Mouse (Mus musculus): ENCODE measurements around the gene Gm5741.
"Not testable (repeated sequence)": the region's sequence is repeated elsewhere in the genome, so short reads cannot be mapped to it uniquely, and the experiment has no call there.

Gm5741 gene

GRCm38 (mm10) chr8:85067982-85068381 lies at the start of gene Gm5741:
Gene Gm5741, minus strand, starts transcription at chr8:85067982.
- no peak for DNase-seq (ENCODE audit: low read depth in 2 of 2, low spot score in 2 of 2)

GRCm38 (mm10) chr8:85116984-85117383 lies 49.2 kb upstream of the Gm5741 start:
- DNase-seq (ENCODE audit: low read depth in 2 of 2, low spot score in 2 of 2) = no peak

GRCm38 (mm10) chr8:85115501-85115900 lies 47.7 kb upstream of the Gm5741 start:
- no peak for DNase-seq (ENCODE audit: low read depth in 2 of 2, low spot score in 2 of 2)

GRCm38 (mm10) chr8:85113241-85113640 lies 45.5 kb upstream of the Gm5741 start:
- DNase-seq (ENCODE audit: low read depth in 2 of 2, low spot score in 2 of 2) = no peak

GRCm38 (mm10) chr8:85100076-85100665 lies 32.4 kb upstream of the Gm5741 start:
- DNase-seq (ENCODE audit: low read depth in 2 of 2, low spot score in 2 of 2) = no peak

- DNase-seq (ENCODE audit: low read depth in 2 of 2, low spot score in 2 of 2) = no peak
These were observed 29.1 kb upstream of the Gm5741 start for GRCm38 (mm10) chr8:85096850-85097249.

- no peak for DNase-seq (ENCODE audit: low read depth in 2 of 2, low spot score in 2 of 2)
These were observed 28.4 kb upstream of the Gm5741 start for GRCm38 (mm10) chr8:85096196-85096595.

- DNase-seq (ENCODE audit: low read depth in 2 of 2, low spot score in 2 of 2) = no peak
These were observed 27.8 kb upstream of the Gm5741 start for GRCm38 (mm10) chr8:85095566-85095965.

- no peak for DNase-seq (ENCODE audit: low read depth in 2 of 2, low spot score in 2 of 2)
These were observed 27.3 kb upstream of the Gm5741 start for GRCm38 (mm10) chr8:85095051-85095450.

GRCm38 (mm10) chr8:85091526-85092090 lies 23.8 kb upstream of the Gm5741 start:
- no peak for DNase-seq (ENCODE audit: low read depth in 2 of 2, low spot score in 2 of 2)

- no peak for DNase-seq (ENCODE audit: low read depth in 2 of 2, low spot score in 2 of 2)
These were observed 23.1 kb upstream of the Gm5741 start for GRCm38 (mm10) chr8:85090856-85091255.

GRCm38 (mm10) chr8:85088771-85089170 lies 21.0 kb upstream of the Gm5741 start:
- DNase-seq (ENCODE audit: low read depth in 2 of 2, low spot score in 2 of 2) = no peak

- no peak for DNase-seq (ENCODE audit: low read depth in 2 of 2, low spot score in 2 of 2)
These were observed 18.5 kb upstream of the Gm5741 start for GRCm38 (mm10) chr8:85086238-85086637.

- no peak for DNase-seq (ENCODE audit: low read depth in 2 of 2, low spot score in 2 of 2)
These were observed 16.9 kb upstream of the Gm5741 start for GRCm38 (mm10) chr8:85084633-85085032.

GRCm38 (mm10) chr8:85083108-85083813 lies 15.5 kb upstream of the Gm5741 start, which contains the start of gene Man2b1:
Gene Man2b1, plus strand, starts transcription at chr8:85083270.
- peak; percentile 68 to 76 for DNase-seq (ENCODE audit: low read depth in 2 of 2, low spot score in 2 of 2)

GRCm38 (mm10) chr8:85082169-85082568 lies 14.4 kb upstream of the Gm5741 start:
- DNase-seq (ENCODE audit: low read depth in 2 of 2, low spot score in 2 of 2) = not testable (repeated sequence)

- DNase-seq (ENCODE audit: low read depth in 2 of 2, low spot score in 2 of 2) = peak in 1 of 2 experiments; percentile 38
These were observed 13.4 kb upstream of the Gm5741 start, which contains the start of gene Wdr83 for GRCm38 (mm10) chr8:85081216-85081555. Gene Wdr83, minus strand, starts transcription at chr8:85081306.

GRCm38 (mm10) chr8:85080532-85081215 lies 12.9 kb upstream of the Gm5741 start, which contains the start of gene Wdr83os:
Gene Wdr83os, plus strand, starts transcription at chr8:85080740.
- DNase-seq (ENCODE audit: low read depth in 2 of 2, low spot score in 2 of 2) = peak; percentile 58 to 66

GRCm38 (mm10) chr8:85080214-85080531 lies 12.4 kb upstream of the Gm5741 start:
- no peak for DNase-seq (ENCODE audit: low read depth in 2 of 2, low spot score in 2 of 2)

- peak; percentile 66 to 79 for DNase-seq (ENCODE audit: low read depth in 2 of 2, low spot score in 2 of 2)
These were observed 9.2 kb upstream of the Gm5741 start for GRCm38 (mm10) chr8:85076993-85077392.

- no peak for DNase-seq (ENCODE audit: low read depth in 2 of 2, low spot score in 2 of 2)
These were observed 8.2 kb upstream of the Gm5741 start for GRCm38 (mm10) chr8:85076001-85076400.

- no peak for DNase-seq (ENCODE audit: low read depth in 2 of 2, low spot score in 2 of 2)
These were observed 6.8 kb upstream of the Gm5741 start for GRCm38 (mm10) chr8:85074617-85075016.

All from CD8-positive naive resting alpha-beta T cell, adult 2 months (primary cell).